Mouse (Mus musculus) MEL-GATA-1-ER (cell line): Measurements from ENCODE around the gene Gm6401.
"Not testable (repeated sequence)": the region's sequence is repeated elsewhere in the genome, so short reads cannot be mapped to it uniquely, and the experiment has no call there.

Experiments used
- DNase-seq: peaks from one replicate; pipeline ENCODE4 v3.0.0-alpha.2; 2012; ENCODE audit warnings: low read depth; ENCODE audit errors: extremely low read depth

Gm6401 gene

DNA sequence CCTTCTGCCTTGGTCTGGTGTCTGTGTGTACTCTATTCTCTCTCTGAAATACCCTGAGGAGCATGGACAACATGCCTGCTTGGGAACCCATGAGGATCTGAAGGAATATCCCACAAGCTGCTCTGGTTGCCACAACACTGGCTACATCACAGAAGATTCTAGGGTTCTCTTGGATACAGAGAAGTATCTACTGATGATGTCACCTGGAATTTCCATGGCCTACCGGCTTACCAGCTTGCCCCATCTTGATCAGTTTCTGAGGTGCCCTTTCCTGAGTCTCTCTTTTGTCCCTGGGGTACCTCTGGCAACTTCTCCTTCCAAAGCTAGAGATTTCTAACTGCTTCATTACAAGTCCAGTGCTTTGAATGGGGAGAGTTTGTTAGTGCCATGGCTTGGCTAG is at the start of gene Gm6401:
Gm6401 (minus strand) TSS at position 101 of the 400 bp plus-strand sequence.
- not testable (repeated sequence) for DNase-seq

DNA sequence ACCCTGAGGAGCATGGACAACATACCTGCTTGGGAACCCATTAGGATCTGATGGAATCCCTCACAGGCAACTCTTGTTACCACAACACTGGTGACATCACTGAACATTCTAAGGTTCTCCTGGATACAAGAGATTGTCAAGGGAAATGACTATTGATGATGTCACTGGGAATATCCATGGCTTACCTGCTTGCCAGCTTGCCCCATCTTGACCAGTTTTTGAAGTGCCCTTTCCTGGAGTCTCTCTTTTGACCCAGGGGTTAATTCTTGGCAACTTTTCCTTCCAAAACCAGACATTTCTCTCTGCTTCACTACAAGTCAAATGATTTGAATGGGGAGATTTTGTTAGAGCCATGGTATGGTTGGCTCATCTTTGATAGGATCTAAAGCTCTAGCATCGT is 15.5 kb upstream of the Gm6401 start, which contains the start of gene Gm3543:
Gm3543 (minus strand) TSS at position 101 of the 400 bp plus-strand sequence.
- not testable (repeated sequence) for DNase-seq

DNA sequence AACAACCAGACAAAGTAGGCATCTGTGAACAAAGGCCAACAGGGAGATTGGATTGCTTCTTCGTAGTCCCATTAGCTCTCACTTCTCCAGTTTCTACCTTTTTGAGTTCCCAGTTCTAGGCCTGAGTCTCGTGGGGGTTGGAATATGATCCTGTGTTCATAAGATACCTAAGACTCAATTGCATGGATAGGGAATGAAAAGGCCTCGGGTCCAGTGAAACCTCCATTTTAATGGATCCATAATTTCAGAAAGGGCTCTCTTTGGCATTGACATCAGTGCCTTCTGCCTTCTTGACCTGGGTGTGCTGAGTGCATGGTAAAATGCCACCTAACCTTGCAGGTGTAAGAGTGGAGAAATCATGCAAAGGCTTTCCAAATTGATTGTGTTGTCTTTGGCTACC is 869 bp upstream of the Gm6401 start:
- not testable (repeated sequence) for DNase-seq

DNA sequence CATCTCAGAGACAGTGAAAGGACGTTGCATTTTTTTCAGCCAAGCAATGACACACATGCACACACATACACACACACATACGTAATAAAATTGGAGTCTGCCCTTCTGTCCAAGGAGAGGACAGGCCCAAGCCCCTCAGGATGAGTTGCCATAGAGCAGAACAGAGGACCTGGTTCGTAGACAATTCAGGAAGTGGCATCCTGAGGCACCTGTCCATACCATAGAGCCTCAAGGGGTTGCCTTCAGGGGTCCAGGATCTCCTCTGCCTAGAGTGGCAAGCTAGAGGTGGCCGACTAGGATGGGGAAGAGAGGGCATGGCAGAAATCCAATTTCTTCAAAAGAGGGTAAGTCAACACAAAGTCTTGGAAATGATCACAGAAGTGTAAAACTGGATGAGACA is 3.6 kb downstream of the Gm6401 start:
- not testable (repeated sequence) for DNase-seq

DNA sequence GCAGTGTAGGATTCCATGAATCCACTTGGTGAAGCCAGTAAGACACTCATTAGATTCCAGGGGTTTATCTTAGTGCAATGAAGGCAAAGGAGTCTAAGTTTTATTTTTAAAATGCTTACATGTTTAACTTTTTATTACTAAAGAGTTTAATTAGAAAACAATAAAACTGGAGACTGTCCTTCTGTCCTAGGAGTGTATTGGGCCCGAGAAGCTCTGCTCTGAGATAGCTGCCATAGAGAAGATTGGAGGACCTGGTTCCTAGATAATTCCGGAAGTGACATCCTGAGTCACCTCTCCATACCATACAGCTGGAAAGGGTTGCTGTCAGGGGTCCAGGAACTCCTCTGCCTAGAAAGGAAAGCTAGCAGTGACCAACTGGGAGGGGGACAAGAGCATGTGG is 24.0 kb downstream of the Gm6401 start, which contains the start of gene 1700024B05Rik:
1700024B05Rik (plus strand) TSS at position 301 of the 400 bp plus-strand sequence.
- not testable (repeated sequence) for DNase-seq

DNA sequence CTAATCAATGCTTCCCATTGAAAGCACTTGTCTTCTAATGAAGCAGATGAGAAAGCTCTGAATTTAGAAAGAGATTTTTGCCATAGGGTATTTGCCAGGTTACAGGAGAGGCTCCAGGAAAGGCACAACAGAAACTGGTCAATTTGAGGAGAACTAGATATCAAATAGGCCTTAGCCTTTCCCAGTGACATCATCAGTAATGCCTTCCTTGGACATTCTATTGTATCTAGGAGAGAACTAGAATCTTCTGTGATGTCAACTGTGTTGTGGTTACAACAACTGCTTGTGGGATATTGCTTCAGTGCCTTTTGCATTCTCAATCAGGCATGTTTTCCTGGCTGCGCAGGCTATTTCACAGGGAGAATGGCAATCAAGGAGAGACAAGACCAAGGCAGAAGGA is 43.1 kb downstream of the Gm6401 start, which contains the start of gene 1700049E17Rik1:
1700049E17Rik1 (plus strand) TSS at position 301 of the 400 bp plus-strand sequence.
- not testable (repeated sequence) for DNase-seq
